Mouse (Mus musculus) liver, embryonic 16.5 days (tissue): ENCODE data around the gene Atg4b. TPM values are rescaled to one million over a fixed set of nuclear protein-coding genes. Genes with fewer than 3 reads are reported as not detected.

Experiments
- ATAC-seq: fragments of 200-750 bp; cut with Nextera tagmentation; 2 replicates; pipeline ENCODE4 v1.8.0; 2017; ENCODE audit warnings: low read depth, mild to moderate bottlenecking, moderate number of reproducible peaks, moderate library complexity
- H3K27ac ChIP-seq: fragments of 300-500 bp; sonication (generic); 2 replicates; pipeline ENCODE4 v1.5.1; 2014; ENCODE audit warnings: mild to moderate bottlenecking, low read length
- H3K27me3 ChIP-seq: fragments of 300-500 bp; sonication (generic); 2 replicates; pipeline ENCODE4 v1.6.1; 2014; ENCODE audit warnings: low read depth, low read length, mixed read lengths; ENCODE audit not compliant: control insufficient read depth, insufficient read depth
- H3K36me3 ChIP-seq: fragments of 300-500 bp; sonication (generic); 2 replicates; pipeline ENCODE4 v1.6.1; 2014; ENCODE audit warnings: mild to moderate bottlenecking; ENCODE audit not compliant: control insufficient read depth, insufficient read depth
- H3K4me1 ChIP-seq: fragments of 300-500 bp; sonication (generic); 2 replicates; pipeline ENCODE4 v1.6.1; 2014; ENCODE audit warnings: low read depth, low read length, mixed read lengths; ENCODE audit not compliant: control insufficient read depth
- H3K4me2 ChIP-seq: fragments of 300-500 bp; sonication (generic); 2 replicates; pipeline ENCODE4 v1.6.1; 2014; ENCODE audit warnings: low read depth, low read length, mixed read lengths
- H3K4me3 ChIP-seq: fragments of 300-500 bp; sonication (generic); 2 replicates; pipeline ENCODE4 v1.5.1; 2014; ENCODE audit warnings: low read depth, mild to moderate bottlenecking, low read length
- H3K9ac ChIP-seq: fragments of 300-500 bp; sonication (generic); 2 replicates; pipeline ENCODE4 v1.6.1; 2014; ENCODE audit warnings: low read depth, low read length
- H3K9me3 ChIP-seq: fragments of 300-500 bp; sonication (generic); replicated peaks from 2 replicates; pipeline ENCODE4 v1.6.1; 2016; ENCODE audit warnings: low read length; ENCODE audit not compliant: control insufficient read depth
- WGBS: fragments of 180-500 bp; shearing (Covaris S2); extraction: QIAGEN DNeasy Blood & Tissue Kit; methylation state at CpG from one replicate; pipeline ENCODE4 v1.1.7; 2014; ENCODE audit not compliant: insufficient replicate concordance; 5-methylcytosine and 5-hydroxymethylcytosine counted together
- polyA plus RNA-seq: library from polyadenylated mRNA; unstranded; fragments of >200 nt; fragmentation: Nextera tagmentation; extraction: Ambion mirVana; gene quantifications from 2 replicates; pipeline ENCODE4 v1.2.1, GENCODE M21; 2015

The Atg4b gene
- polyA plus RNA-seq = 60.2 and 63.0 TPM in 2 replicates

DNA sequence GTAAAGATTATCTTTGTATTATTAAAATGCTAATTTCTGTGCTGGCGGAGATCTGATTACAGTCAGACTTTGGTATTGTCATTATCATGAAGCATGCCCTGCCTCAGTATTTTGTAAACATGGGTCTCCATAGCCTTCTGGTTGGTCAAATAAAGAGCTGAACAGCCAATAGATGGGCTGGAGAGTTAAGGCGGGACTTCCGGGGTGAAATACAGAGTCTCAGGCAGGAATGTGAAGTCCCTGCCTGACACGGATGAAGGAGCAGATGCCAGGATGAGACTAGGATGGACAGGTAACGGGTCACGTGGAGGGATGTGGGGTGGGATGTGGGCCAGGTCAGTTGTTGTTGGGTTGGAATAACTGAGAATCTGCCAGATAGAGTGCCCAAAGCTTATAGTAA, at the start of gene Atg4b:
Atg4b (plus strand) TSS at position 211 of the 400 bp plus-strand sequence.
- H3K36me3 ChIP-seq = 0 out of 2 replicates have a peak, but pooled peaks cover 2% of the 10 kb centered on the region
- H3K9ac ChIP-seq = no peak within 1 kb of the TSS
- no peak within 1 kb of the TSS for H3K4me3 ChIP-seq
- WGBS = 75% methylated on average over 6 of the region's 6 CpGs
- H3K27ac ChIP-seq = no peak within 1 kb of the TSS
- no peak within 1 kb of the TSS for H3K4me2 ChIP-seq
- no peaks in the 10 kb centered on the region for H3K27me3 ChIP-seq
- no peaks in the 10 kb centered on the region for H3K9me3 ChIP-seq
- peaks cover 16% of the 10 kb centered on the region for H3K4me1 ChIP-seq
- no peak for ATAC-seq

DNA sequence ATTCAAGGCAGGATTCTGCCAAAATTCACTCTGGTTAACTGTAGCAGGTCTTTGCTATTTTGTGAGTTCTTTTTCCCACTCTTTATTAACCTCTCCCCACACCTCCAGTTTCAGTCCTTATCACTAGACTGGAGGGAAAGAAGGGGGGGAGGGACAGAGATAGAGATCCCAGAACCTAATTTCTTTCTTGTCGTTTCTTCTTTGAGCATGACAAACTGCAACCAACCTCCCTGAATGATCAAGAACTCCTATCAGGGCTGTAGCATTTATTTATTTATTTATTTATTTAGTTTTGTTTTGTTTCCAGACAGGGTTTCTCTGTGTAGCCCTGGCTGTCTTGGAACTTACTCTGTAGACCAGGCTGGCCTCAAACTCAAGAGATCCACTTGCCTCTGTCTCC, 49.2 kb upstream of the Atg4b start:
- no peak overlapping the region for H3K4me3 ChIP-seq
- H3K36me3 ChIP-seq = no peaks in the 10 kb centered on the region
- no peaks in the 10 kb centered on the region for H3K9me3 ChIP-seq
- no peak overlapping the region for H3K4me2 ChIP-seq
- WGBS = 46% methylated on average over 1 of the region's 1 CpGs
- ATAC-seq = no peak
- H3K27me3 ChIP-seq = no peaks in the 10 kb centered on the region
- H3K27ac ChIP-seq = no peak overlapping the region
- H3K9ac ChIP-seq = no peak overlapping the region
- no peaks in the 10 kb centered on the region for H3K4me1 ChIP-seq

- H3K27ac ChIP-seq = no peak overlapping the region
Measured at GRCm38 (mm10) chr1:93703472-93704048, 47.7 kb upstream of the Atg4b start.

DNA sequence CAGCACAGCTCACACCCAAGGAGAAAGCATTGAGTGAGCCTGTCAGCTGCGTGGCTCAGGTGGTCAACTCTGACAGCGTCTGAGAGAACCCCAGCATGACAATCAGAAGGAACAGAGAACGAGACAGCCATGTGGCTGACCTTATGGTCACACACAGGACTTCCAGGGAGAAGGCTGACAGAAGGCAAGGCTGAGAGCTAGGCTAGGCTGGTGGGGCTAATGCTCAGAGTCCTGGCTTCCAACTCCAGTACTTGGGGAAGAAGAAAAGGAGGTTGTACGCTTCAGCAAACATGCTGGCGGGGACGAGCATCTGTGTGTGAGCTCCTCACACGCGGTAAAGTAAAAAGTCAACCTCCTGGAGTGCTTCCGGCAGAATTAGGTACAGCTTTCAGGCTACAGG, 47.0 kb upstream of the Atg4b start:
- no peaks in the 10 kb centered on the region for H3K27me3 ChIP-seq
- ATAC-seq = no peak
- WGBS = 82% methylated on average over 9 of the region's 9 CpGs

More at GRCm38 (mm10) chr1:93703472-93704048, 47.7 kb upstream of the Atg4b start:
- H3K27me3 ChIP-seq = no peaks in the 10 kb centered on the region
- H3K9me3 ChIP-seq = no peaks in the 10 kb centered on the region
- H3K4me1 ChIP-seq = no peaks in the 10 kb centered on the region
- H3K4me3 ChIP-seq = no peak overlapping the region
- no peak for ATAC-seq
- no peak overlapping the region for H3K9ac ChIP-seq
- no peaks in the 10 kb centered on the region for H3K36me3 ChIP-seq
- 75% methylated on average over 10 of the region's 10 CpGs for WGBS
- no peak overlapping the region for H3K4me2 ChIP-seq

GRCm38 (mm10) chr1:93705389-93705788, 45.9 kb upstream of the Atg4b start:
- H3K9me3 ChIP-seq = no peaks in the 10 kb centered on the region
- WGBS = 60% methylated on average over 3 of the region's 3 CpGs
- H3K9ac ChIP-seq = no peak overlapping the region
- no peaks in the 10 kb centered on the region for H3K36me3 ChIP-seq
- H3K4me2 ChIP-seq = no peak overlapping the region
- ATAC-seq = no peak
- H3K4me3 ChIP-seq = no peak overlapping the region
- H3K27me3 ChIP-seq = no peaks in the 10 kb centered on the region
- H3K4me1 ChIP-seq = no peaks in the 10 kb centered on the region
- no peak overlapping the region for H3K27ac ChIP-seq

More for the DNA sequence above, 47.0 kb upstream of the Atg4b start:
- Histone ChIP-seq H3K9ac (no peak overlapping the region), H3K9me3 (no peaks in the 10 kb centered on the region), H3K4me2 (no peak overlapping the region), H3K27ac (no peak overlapping the region), H3K4me3 (no peak overlapping the region), H3K36me3 (no peaks in the 10 kb centered on the region), H3K4me1 (no peaks in the 10 kb centered on the region)

DNA sequence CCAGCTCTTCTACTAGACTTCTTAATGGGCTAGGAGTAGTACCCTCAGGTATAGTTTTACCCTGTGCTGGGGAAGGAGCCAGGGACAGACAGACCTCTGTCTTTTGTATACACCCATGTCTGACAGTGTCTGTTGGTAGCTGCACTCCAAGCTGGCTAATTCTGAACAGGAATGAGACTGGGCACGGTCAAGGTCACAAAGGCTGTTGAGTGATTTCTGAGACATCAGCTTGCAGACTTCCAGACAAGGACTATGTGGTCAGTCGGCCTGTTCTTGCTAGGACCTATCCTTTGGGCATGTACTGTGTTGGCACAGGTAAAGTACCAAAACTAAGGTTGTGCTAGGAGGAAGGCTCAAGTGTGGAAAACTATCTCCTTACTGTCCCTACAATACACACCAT, 35.1 kb upstream of the Atg4b start:
- H3K9ac ChIP-seq = no peak overlapping the region
- no peak overlapping the region for H3K27ac ChIP-seq
- H3K4me1 ChIP-seq = no peaks in the 10 kb centered on the region
- H3K4me3 ChIP-seq = no peak overlapping the region
- WGBS = 77% methylated on average over 2 of the region's 2 CpGs
- no peaks in the 10 kb centered on the region for H3K9me3 ChIP-seq
- H3K4me2 ChIP-seq = no peak overlapping the region
- no peaks in the 10 kb centered on the region for H3K27me3 ChIP-seq
- ATAC-seq = no peak
- H3K36me3 ChIP-seq = no peaks in the 10 kb centered on the region

- Histone ChIP-seq H3K27me3 (no peaks in the 10 kb centered on the region), H3K27ac (no peak overlapping the region), H3K4me3 (no peak overlapping the region), H3K36me3 (no peaks in the 10 kb centered on the region), H3K4me1 (no peaks in the 10 kb centered on the region), H3K4me2 (no peak overlapping the region), H3K9ac (no peak overlapping the region), H3K9me3 (no peaks in the 10 kb centered on the region)
- no peak for ATAC-seq
- 80% methylated on average over 7 of the region's 7 CpGs for WGBS
Measured at GRCm38 (mm10) chr1:93721557-93721956, 29.7 kb upstream of the Atg4b start.

DNA sequence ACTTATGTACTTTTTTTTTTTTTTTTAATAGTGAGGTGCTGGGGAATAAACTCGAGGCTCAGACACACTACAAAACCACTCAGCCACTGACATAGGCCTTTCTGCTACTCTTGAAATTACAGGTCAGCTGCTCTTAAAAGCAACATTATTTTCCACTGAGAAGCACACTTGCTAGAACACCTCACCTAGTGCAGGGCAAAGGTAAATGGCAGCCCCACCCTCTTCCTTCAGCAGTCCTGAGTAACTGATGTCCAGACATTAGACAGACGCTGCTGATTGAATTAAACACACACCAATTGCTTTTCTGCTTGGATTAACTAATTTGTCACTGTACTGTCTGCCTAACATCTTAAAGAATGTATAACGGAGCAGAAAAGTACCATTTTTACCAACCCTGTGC, 26.7 kb upstream of the Atg4b start:
- WGBS = 74% methylated on average over 3 of the region's 3 CpGs
- Histone ChIP-seq H3K9ac (no peak overlapping the region), H3K36me3 (no peaks in the 10 kb centered on the region), H3K4me1 (no peaks in the 10 kb centered on the region), H3K27me3 (no peaks in the 10 kb centered on the region), H3K4me3 (no peak overlapping the region), H3K9me3 (no peaks in the 10 kb centered on the region), H3K4me2 (no peak overlapping the region), H3K27ac (no peak overlapping the region)
- no peak for ATAC-seq

- Histone ChIP-seq H3K9me3 (no peaks in the 10 kb centered on the region), H3K27ac (no peak overlapping the region), H3K27me3 (no peaks in the 10 kb centered on the region), H3K4me3 (no peak overlapping the region), H3K4me1 (no peaks in the 10 kb centered on the region), H3K4me2 (no peak overlapping the region), H3K36me3 (no peaks in the 10 kb centered on the region), H3K9ac (no peak overlapping the region)
- ATAC-seq = no peak
- WGBS = 74% methylated on average over 5 of the region's 5 CpGs
Measured at GRCm38 (mm10) chr1:93725665-93726064, 25.6 kb upstream of the Atg4b start.
